Mouse (Mus musculus) kidney, adult 8-10 months (tissue): ENCODE results near the gene Akr1c20.

Source experiments
- DNase-seq, 2 experiments: peaks; one replicate each; pipeline ENCODE4 v3.0.0; 2022

Akr1c20 gene

DNA sequence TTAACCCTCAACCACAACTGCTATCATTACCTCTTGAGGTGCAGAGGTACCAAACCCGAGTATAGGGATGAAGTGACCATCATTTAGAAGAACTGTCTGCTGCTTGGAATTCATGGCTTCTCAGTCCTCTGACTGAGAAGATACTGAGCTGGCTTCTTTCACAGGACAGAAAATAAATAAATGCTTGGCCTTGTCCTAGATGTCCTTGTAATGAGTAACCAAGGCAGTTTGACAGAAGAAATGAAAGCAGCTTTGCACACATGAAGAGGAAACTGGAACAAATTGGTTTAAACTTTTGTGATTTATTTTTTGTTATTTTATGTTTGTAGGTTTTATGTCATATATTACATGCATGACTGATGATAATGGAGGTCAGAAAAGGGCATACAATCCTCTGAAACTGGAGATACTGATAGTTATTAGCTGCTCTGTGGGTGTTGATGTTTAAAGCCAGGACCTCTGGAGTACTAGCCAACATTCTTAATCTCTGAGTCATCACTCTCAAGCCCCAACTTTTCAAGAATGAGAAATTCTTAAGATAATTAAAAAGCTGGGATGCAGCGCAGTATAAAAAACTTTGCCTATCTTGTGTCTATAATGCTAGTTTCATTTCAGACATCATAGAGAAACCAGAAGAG lies at the start of gene Akr1c20:
Akr1c20 (minus strand) TSS at position 145 of the 638 bp plus-strand sequence.
- peak in 1 of 2 experiments; percentile 7 for DNase-seq

DNA sequence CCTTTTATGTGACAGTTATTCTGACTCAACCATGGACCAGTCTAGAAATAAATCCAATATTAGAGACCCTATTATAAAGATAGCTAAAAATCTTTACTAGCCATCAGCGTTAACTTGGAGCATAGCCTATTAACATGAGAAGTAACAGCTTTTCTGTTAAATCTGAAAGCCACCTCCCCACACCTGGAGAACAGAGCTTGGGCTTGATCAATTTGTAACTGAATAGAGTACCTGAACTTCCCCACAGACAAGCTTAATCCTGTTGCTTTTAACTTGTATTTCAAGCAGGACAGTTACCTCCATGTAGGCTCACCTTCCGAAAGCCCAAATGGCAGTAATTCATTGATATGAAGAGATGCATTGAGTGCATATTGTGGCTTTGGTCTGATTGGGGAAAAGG lies 42.9 kb upstream of the Akr1c20 start:
- DNase-seq: no peak

DNA sequence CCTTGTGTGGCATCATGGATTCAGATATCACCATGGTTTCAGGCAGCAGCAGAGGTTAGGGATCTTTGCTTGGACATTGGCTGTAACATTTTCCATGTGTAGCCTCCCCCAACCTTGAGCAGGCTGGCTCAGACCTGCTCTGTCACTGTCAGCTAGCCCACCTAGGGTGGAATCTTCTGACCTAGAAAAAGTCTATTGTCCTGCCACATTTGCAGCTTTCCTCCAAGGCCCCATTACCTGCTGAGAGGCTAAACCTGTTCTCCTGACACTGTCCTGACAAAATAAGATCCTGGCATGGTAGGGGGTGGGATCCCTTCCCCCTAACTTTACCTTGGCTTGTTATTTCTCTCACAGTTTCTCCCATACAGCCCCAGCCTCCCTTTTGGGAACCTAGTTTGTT lies 37.4 kb upstream of the Akr1c20 start:
- no peak for DNase-seq

DNA sequence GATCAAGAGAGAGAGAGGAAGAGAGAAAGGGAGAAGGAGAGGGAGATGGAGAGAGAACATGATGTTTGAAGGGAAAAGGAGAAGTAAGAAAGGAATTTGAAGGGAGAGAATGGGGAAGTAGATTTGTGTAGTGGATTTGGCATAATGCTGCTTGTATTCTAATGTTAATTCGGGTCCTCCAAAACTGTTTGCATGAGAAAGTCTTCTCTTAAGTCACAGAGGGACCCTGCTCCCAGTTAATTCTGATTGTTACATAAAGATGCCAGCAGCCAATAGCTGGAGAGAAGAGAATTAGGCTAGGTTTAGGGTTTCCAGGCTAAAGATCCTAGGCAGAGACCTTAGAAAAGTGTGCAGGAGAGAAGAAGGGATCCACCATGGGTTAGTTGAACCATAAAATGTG lies 36.0 kb upstream of the Akr1c20 start:
- DNase-seq: no peak

DNA sequence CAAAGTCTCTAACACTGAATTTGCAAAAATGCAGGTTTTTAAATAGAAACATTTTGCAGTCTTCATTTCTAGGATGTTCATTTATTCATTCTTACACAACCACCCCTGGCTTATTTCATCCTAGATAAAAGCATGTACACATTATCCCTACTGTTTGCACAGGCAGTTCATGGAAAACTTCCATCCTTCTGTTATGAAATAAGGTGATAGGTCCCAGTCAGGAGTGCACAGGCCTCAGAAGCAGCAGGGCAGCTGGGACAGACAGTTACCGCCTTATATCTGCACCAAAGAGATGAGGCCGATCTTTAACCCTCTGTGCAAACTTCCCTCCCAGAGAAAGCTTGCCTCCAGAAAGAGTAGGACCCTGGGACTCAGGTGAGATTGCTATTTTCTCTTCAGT lies 8.3 kb downstream of the Akr1c20 start:
- no peak for DNase-seq

DNA sequence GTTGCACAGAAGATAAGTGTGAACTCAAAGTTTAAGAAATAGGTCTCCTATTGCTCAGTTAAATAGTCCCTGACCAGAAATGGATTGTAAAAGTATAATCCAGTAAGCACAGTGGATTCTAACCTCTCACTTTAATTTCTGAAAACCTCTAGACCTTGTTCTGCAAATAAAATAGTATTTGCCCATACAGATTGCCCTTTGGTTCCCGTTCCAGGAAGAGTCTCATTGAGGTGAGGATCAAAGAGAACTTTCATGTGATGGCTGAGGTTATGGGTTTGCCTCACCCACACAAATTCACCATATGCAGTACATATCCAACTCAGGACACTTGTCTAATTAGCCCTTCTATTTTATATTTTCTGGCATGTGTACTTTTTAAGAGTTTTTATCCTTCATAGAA lies 55.2 kb downstream of the Akr1c20 start:
- peak; percentile 4 to 5 for DNase-seq

DNA sequence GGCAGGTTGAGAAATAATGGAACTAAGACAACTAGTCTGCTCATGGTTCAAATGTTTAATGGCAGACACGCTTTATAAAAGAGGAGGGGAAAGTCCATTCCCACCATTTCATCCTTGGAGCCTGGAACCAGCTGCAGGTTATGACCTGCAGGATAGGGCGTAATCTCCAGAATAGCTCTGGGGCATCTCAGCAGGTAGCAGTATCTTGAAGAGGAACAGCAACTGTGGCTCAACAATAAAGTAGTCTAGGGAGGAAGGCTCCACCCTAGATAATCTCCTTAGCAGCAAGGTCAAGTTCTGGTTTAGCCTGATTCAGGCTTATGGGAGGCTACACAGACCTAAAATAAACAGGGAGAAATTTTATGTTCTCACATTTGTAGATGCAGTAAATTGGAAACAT lies 57.5 kb downstream of the Akr1c20 start:
- no peak for DNase-seq
